Mouse (Mus musculus): ENCODE measurements around the gene Gm10320. TPM values are rescaled to one million over a fixed set of nuclear protein-coding genes. Genes with fewer than 3 reads are reported as not detected.

The Gm10320 gene
- polyA plus RNA-seq, 1 experiment from 2014 or later, result 0.56 TPM

DNA sequence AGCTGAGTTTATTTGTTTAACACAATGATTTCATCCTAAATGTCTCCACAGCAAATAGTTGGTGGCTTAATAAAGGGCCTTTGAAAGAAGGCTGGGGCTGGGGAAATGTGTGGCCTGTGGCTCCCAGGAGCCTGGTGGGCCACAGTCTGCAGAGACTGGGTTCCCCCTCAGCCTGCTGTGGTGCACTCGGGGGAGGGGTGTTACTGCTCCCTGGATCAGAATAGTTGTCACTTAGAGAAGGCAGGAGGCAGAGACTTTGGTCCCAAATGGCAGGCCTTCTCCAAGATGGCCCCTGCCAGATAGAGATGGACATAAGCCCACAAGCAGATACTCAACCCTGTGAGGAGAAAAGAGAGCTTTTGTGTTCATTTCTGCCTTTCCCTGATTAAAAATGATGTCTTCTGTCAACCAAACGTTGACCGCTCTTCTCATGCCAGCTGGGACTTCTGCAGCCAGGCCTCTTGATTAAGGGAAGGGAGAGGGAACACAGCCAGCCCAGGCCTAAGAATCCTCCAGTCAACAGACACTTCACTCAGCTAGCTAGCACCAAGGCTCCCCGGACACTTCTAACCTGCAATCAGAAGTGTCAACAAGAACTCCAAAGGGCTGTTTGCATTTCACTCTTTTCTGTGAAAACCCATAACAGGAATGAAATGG is 14.8 kb downstream of the Gm10320 start:
- Histone ChIP-seq H3K4me2 (no peak overlapping the region), H3K36me3 (replicated peaks) (no peaks in the 10 kb centered on the region), H3K4me1 (peaks cover 10% of the 10 kb centered on the region), H3K4me3 (no peak overlapping the region), H3K27ac (no peak overlapping the region), H3K9ac (no peak overlapping the region), H3K9me3 (no peaks in the 10 kb centered on the region), H3K27me3 (replicated peaks) (no peaks in the 10 kb centered on the region)
- no peak for ATAC-seq (replicated peaks)
- WGBS, result 67% methylated on average over 4 of the region's 4 CpGs

DNA sequence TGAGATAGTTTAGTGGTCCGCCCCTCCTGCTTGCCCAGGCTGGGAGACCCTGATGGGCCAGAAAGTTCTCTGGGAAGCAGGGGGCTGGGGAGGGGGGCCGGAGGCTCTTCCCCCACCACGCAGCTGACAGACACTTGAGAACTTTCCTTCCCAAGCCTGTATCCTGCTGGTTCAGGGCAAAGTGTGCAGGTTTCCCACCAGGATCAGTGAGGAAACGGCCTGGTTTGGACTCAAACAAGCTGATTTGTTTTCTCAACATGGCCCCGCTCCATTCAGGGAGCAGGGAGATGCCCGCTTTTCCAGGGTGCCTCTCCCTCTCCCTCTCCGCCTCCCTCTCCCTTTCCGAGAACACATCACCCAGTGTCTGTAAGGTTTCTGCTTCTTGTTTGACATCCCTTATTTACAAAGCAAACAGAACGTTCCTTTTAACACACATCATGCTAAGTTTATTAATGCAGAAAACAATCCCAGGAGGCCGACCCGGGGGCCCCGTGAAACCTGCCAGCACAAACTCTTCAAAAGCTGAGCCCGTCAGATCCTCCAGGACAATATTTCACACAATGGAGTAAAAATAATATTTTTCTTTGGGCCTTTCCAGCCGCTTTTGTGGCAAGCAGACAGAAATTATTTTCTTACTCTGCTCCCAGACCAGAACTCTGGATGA is 15.5 kb downstream of the Gm10320 start:
- Histone ChIP-seq H3K9ac (no peak overlapping the region), H3K9me3 (no peaks in the 10 kb centered on the region), H3K27me3 (replicated peaks) (no peaks in the 10 kb centered on the region), H3K4me1 (peaks cover 10% of the 10 kb centered on the region), H3K27ac (no peak overlapping the region), H3K4me3 (no peak overlapping the region), H3K36me3 (replicated peaks) (no peaks in the 10 kb centered on the region), H3K4me2 (no peak overlapping the region)
- 38% methylated on average over 14 of the region's 14 CpGs for WGBS
- ATAC-seq (replicated peaks), result no peak

DNA sequence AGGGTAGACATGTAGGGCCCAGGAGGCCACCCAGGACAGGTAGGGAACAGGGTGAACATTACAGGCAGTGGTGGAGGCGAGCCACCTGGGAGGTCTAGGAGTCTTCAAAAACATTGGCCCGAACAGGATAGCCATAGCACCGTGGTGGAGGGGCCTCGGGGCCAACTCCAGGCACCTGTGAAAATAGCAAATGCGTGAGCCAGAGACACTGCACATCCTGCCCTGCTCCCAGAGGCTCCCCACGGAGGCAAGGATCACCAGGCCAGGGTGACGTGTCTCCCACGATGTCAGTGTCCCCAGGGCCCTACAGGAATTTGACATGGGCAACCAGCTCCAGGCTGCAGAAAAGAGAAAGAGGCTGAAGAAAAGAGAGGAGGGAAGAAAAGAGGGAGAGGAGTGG is 16.1 kb downstream of the Gm10320 start:
- Histone ChIP-seq H3K4me1 (peaks cover 10% of the 10 kb centered on the region), H3K36me3 (replicated peaks) (no peaks in the 10 kb centered on the region), H3K27ac (no peak overlapping the region), H3K27me3 (replicated peaks) (no peaks in the 10 kb centered on the region), H3K9ac (no peak overlapping the region), H3K4me3 (no peak overlapping the region), H3K4me2 (no peak overlapping the region), H3K9me3 (no peaks in the 10 kb centered on the region)
- 62% methylated on average over 8 of the region's 8 CpGs for WGBS
- no peak for ATAC-seq (replicated peaks)

GRCm38 (mm10) chr13:98473034-98473433 is 18.8 kb downstream of the Gm10320 start:
- 86% methylated on average over 4 of the region's 4 CpGs for WGBS
- H3K27ac ChIP-seq, result no peak overlapping the region
- H3K36me3 ChIP-seq (replicated peaks), result no peaks in the 10 kb centered on the region
- H3K9me3 ChIP-seq, result no peaks in the 10 kb centered on the region
- no peak overlapping the region for H3K4me2 ChIP-seq
- no peak for ATAC-seq (replicated peaks)
- no peak overlapping the region for H3K4me3 ChIP-seq
- H3K9ac ChIP-seq, result no peak overlapping the region
- no peaks in the 10 kb centered on the region for H3K27me3 ChIP-seq (replicated peaks)
- peaks cover 10% of the 10 kb centered on the region for H3K4me1 ChIP-seq

- Histone ChIP-seq H3K9ac (no peak overlapping the region), H3K4me3 (no peak overlapping the region), H3K4me1 (peaks cover 5% of the 10 kb centered on the region), H3K4me2 (no peak overlapping the region), H3K9me3 (no peaks in the 10 kb centered on the region), H3K36me3 (replicated peaks) (no peaks in the 10 kb centered on the region), H3K27me3 (replicated peaks) (no peaks in the 10 kb centered on the region), H3K27ac (no peak overlapping the region)
- WGBS, result 82% methylated on average over 6 of the region's 6 CpGs
- no peak for ATAC-seq (replicated peaks)
Observed at GRCm38 (mm10) chr13:98471756-98472155, 20.0 kb downstream of the Gm10320 start.

- H3K4me1 ChIP-seq, result no peaks in the 10 kb centered on the region
- H3K4me3 ChIP-seq, result no peak overlapping the region
- 77% methylated on average over 12 of the region's 12 CpGs for WGBS
- no peaks in the 10 kb centered on the region for H3K36me3 ChIP-seq (replicated peaks)
- H3K27me3 ChIP-seq (replicated peaks), result no peaks in the 10 kb centered on the region
- H3K4me2 ChIP-seq, result no peak overlapping the region
- H3K9me3 ChIP-seq, result no peaks in the 10 kb centered on the region
- no peak overlapping the region for H3K27ac ChIP-seq
- no peak for ATAC-seq (replicated peaks)
- no peak overlapping the region for H3K9ac ChIP-seq
Observed at GRCm38 (mm10) chr13:98470321-98470720, 21.5 kb downstream of the Gm10320 start.

- Histone ChIP-seq H3K36me3 (replicated peaks) (no peaks in the 10 kb centered on the region), H3K4me1 (no peaks in the 10 kb centered on the region), H3K4me2 (no peak overlapping the region), H3K4me3 (no peak overlapping the region), H3K27ac (no peak overlapping the region), H3K27me3 (replicated peaks) (no peaks in the 10 kb centered on the region), H3K9me3 (no peaks in the 10 kb centered on the region), H3K9ac (no peak overlapping the region)
- ATAC-seq (replicated peaks), result no peak
- WGBS, result 72% methylated on average over 4 of the region's 4 CpGs
Observed at GRCm38 (mm10) chr13:98469916-98470315, 21.9 kb downstream of the Gm10320 start.

- H3K27me3 ChIP-seq (replicated peaks), result no peaks in the 10 kb centered on the region
- no peak overlapping the region for H3K9ac ChIP-seq
- no peaks in the 10 kb centered on the region for H3K4me1 ChIP-seq
- no peak overlapping the region for H3K4me2 ChIP-seq
- H3K36me3 ChIP-seq (replicated peaks), result no peaks in the 10 kb centered on the region
- H3K9me3 ChIP-seq, result no peaks in the 10 kb centered on the region
- no peak overlapping the region for H3K27ac ChIP-seq
- no peak overlapping the region for H3K4me3 ChIP-seq
- 71% methylated on average over 4 of the region's 4 CpGs for WGBS
- ATAC-seq (replicated peaks), result no peak
Observed at GRCm38 (mm10) chr13:98461467-98461866, 30.3 kb downstream of the Gm10320 start.

DNA sequence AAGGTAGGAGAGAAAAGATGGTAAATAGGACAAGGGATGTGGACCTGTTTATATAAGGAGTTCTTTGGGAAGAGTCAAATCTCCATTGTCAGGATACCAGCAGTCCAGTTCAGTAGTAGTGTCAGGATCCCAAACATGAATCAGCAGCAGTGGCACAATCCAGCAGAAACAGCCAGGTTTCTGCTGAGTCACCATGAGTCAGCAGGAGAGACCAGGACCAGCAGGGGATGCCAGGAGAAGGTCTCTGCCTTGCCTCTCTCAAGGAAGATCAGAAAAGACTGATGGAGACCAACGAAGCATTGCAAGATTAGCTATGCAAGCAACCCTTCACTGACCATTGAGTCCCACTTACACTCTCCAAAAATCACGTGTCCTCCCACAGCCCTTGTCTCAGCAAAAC is 35.4 kb downstream of the Gm10320 start:
- Histone ChIP-seq H3K9ac (no peak overlapping the region), H3K27ac (no peak overlapping the region), H3K4me1 (no peaks in the 10 kb centered on the region), H3K9me3 (no peaks in the 10 kb centered on the region), H3K27me3 (replicated peaks) (no peaks in the 10 kb centered on the region), H3K4me3 (no peak overlapping the region), H3K36me3 (replicated peaks) (no peaks in the 10 kb centered on the region), H3K4me2 (no peak overlapping the region)
- no peak for ATAC-seq (replicated peaks)
- WGBS, result 72% methylated on average over 2 of the region's 2 CpGs

DNA sequence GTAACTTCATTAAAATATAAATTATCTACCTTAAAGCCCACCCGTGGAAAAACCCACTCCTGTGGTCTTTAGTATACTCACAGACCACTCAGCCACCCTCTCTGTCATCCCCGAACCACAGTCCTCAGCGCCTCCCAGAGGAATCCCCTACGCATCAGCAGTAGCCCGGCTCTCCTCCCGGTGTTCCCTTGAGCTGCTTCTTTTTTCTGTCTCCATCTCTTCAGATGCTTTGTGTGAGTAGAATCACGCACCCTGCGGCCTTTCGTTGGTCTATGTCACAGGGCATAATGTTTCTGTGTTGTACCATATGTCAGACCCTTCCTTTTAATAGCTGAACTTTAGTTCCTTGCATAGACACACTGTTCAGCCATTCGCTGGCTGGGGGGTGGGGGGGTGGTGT is 36.2 kb downstream of the Gm10320 start:
- Histone ChIP-seq H3K9me3 (no peaks in the 10 kb centered on the region), H3K4me2 (no peak overlapping the region), H3K9ac (no peak overlapping the region), H3K4me1 (no peaks in the 10 kb centered on the region), H3K4me3 (no peak overlapping the region), H3K27ac (no peak overlapping the region), H3K36me3 (replicated peaks) (no peaks in the 10 kb centered on the region), H3K27me3 (replicated peaks) (no peaks in the 10 kb centered on the region)
- WGBS, result 83% methylated on average over 10 of the region's 10 CpGs
- ATAC-seq (replicated peaks), result no peak

DNA sequence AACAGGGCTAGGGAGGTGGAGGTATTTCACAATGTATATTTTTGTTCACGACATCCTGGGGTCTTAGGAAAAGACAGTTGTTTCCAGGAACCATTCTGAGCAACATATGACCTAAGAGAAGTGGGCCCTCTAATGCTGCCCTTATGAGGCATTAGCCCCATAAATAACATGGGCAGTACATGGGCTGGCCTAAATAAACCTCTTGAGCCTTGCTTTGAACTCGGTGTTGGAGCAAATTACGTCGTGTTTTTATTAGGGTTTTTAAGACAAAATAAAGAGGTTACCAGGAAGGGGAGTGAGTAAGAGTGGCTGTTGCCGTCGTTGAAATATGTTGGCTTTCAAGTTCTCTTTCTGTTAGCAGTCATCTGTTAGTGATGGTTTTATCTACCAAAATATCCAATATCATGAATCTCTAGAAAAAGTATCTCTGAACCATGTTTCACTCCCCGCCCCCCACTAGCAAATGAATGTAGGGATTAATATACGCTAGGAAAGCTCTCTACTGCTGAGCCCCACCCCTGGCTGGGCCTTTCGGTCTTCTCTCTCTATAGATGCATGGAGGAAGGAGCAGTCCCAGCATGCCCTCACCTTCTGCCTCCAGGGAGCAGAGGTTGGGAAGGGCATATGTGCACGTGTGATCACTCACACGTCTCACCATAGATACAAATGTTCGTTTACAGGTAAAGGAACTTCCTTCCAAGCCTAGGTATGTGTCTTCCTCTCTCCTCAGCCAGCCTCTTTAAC is 37.4 kb downstream of the Gm10320 start:
- Histone ChIP-seq H3K4me3 (no peak overlapping the region), H3K9ac (no peak overlapping the region), H3K27me3 (replicated peaks) (no peaks in the 10 kb centered on the region), H3K4me1 (no peaks in the 10 kb centered on the region), H3K9me3 (no peaks in the 10 kb centered on the region), H3K27ac (no peak overlapping the region), H3K36me3 (replicated peaks) (no peaks in the 10 kb centered on the region), H3K4me2 (no peak overlapping the region)
- ATAC-seq (replicated peaks), result no peak
- 88% methylated on average over 12 of the region's 12 CpGs for WGBS

DNA sequence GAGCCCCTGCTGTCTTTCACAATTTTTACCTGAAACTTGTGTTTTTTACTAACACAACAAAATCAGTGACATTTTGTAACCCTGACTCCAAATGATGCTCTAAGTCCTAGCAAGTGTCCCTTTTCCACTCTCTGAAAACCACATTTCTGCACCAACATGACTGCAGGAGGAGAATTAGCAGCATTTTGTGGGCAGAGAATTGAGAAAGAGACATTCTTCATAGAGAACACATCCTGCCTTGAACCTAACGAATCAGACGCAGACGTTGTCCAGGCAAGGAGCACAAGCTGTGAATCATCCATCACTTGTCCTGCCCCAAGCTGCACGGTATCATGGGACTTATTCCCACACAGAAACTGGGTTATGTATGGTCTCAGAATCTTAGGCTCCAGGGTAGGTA is 38.7 kb downstream of the Gm10320 start:
- H3K4me2 ChIP-seq, result no peak overlapping the region
- H3K27me3 ChIP-seq (replicated peaks), result no peaks in the 10 kb centered on the region
- no peaks in the 10 kb centered on the region for H3K4me1 ChIP-seq
- WGBS, result 92% methylated on average over 4 of the region's 4 CpGs
- no peak overlapping the region for H3K4me3 ChIP-seq
- no peak overlapping the region for H3K9ac ChIP-seq
- no peak for ATAC-seq (replicated peaks)
- H3K36me3 ChIP-seq (replicated peaks), result no peaks in the 10 kb centered on the region
- no peak overlapping the region for H3K27ac ChIP-seq
- no peaks in the 10 kb centered on the region for H3K9me3 ChIP-seq

GRCm38 (mm10) chr13:98448696-98449095 is 43.1 kb downstream of the Gm10320 start:
- no peak overlapping the region for H3K27ac ChIP-seq
- H3K4me3 ChIP-seq, result no peak overlapping the region
- no peak overlapping the region for H3K9ac ChIP-seq
- H3K4me2 ChIP-seq, result no peak overlapping the region
- no peaks in the 10 kb centered on the region for H3K9me3 ChIP-seq
- no peaks in the 10 kb centered on the region for H3K27me3 ChIP-seq (replicated peaks)
- ATAC-seq (replicated peaks), result no peak
- no peaks in the 10 kb centered on the region for H3K4me1 ChIP-seq
- no peaks in the 10 kb centered on the region for H3K36me3 ChIP-seq (replicated peaks)

All from midbrain, embryonic 15.5 days (tissue).